Mouse (Mus musculus): ENCODE results near the gene Rcbtb2. TPM values are rescaled to one million over a fixed set of nuclear protein-coding genes. Genes with fewer than 3 reads are reported as not detected.

Gene Rcbtb2
- polyA plus RNA-seq, 1 experiment from 2014 or later, result 44.0 TPM

DNA sequence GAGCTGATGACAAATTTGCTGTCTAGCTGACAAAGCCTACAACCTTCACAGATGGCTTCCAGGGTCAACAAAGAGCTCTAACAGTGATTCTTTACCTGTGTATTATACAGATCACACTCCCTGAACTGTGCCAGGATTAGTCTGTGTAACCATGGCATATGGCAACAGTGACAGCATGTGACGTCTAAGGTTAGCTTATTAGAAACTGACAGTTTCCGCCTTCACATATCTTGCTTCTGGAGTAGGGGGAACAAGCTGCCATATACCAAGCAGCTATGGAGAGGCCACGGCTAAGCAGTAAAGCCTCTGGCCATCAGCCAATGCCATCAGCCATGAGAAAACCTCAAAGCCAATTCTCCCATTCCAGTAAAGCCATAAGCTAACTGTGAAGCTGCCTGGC lies 103.5 kb downstream of the Rcbtb2 start:
- no peak overlapping the region for H3K9ac ChIP-seq (ENCODE audit: low read length)
- H3K4me3 ChIP-seq (ENCODE audit: low read depth, low read length), result no peak overlapping the region
- no peaks in the 10 kb centered on the region for H3K4me1 ChIP-seq (replicated peaks; ENCODE audit: control insufficient read depth, insufficient read depth)
- no peaks in the 10 kb centered on the region for H3K36me3 ChIP-seq (ENCODE audit: control insufficient read depth, insufficient read depth, low read length)
- H3K9me3 ChIP-seq (ENCODE audit: control insufficient read depth, low read length), result no peaks in the 10 kb centered on the region
- TF ChIP-seq CTCF (IDR thresholded peaks at IDR 0.05; ENCODE audit: low read depth) (no peak), EP300 (optimal IDR thresholded peaks at IDR 0.05) (no peak)
- WGBS, result 44% methylated on average over 3 of the region's 3 CpGs
- H3K4me2 ChIP-seq (replicated peaks; ENCODE audit: low read depth), result no peak overlapping the region
- no peak for DNase-seq (ENCODE audit: low spot score)
- 0 out of 2 replicates have a peak overlapping the region, but pooled peaks have one; percentile 45 for H3K27ac ChIP-seq (replicated peaks)
- no peak for ATAC-seq (ENCODE audit: low FRiP score, low TSS enrichment)
- no peaks in the 10 kb centered on the region for H3K27me3 ChIP-seq (ENCODE audit: control insufficient read depth, insufficient read depth, low read length)

DNA sequence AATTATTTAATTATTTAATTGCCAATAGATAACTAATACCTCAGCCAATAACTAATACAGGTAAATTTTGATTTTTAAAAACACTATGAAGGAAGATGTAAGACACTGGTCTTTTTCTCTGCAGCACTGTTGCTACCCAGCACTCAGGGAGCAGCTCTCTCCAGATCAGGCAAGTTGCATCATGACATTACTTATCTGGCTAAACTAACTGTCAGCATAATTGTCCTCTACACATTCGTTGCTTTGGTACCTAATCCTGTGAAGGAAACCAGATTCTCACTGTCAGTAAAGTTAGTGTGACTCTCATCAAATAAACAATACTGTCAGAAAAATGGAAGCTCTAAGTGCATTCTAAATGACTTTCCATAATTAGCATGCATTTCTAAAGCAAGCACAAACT lies 104.0 kb downstream of the Rcbtb2 start:
- WGBS, result 9% methylated on average over 1 of the region's 1 CpGs
- no peak overlapping the region for H3K4me3 ChIP-seq (ENCODE audit: low read depth, low read length)

DNA sequence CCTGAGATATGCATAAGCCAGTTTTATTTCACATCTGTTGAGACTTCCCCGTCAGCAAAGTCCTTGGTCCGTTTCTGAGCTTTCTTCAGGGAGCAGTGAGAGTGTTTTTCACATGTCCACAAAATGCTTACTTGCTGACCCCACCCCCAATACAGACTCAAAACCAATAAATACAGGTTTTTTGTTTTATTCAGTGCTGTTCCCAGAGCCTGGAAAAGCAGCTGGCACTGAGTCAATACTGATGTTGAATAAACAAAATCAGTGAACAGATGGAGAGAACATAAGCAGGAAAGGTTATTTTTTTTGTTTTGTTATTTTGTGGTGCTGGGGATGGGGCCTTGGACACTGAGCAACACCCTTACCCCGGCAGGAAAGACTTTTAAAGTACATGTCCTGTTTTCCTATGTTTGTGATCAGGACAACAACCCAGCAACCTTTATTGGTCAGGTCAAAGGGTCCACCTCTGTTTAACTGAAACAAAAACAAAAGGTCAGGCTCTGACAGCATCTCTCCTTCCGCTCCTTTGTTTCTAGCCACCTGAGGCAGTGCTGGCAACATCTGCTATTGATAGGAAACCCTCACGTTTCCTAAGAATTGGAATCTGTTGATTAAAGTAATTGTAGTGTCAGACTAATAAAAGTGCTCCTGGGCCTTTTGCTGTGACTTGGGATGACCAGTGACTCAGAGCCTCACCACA lies 108.6 kb downstream of the Rcbtb2 start:
- TF ChIP-seq CTCF (IDR thresholded peaks at IDR 0.05; ENCODE audit: low read depth) (no peak), EP300 (optimal IDR thresholded peaks at IDR 0.05) (no peak)
- Histone ChIP-seq H3K27ac (replicated peaks) (0 out of 2 replicates have a peak overlapping the region, but pooled peaks have one; percentile 8), H3K9me3 (ENCODE audit: control insufficient read depth, low read length) (no peaks in the 10 kb centered on the region), H3K4me2 (replicated peaks; ENCODE audit: low read depth) (no peak overlapping the region), H3K27me3 (ENCODE audit: control insufficient read depth, insufficient read depth, low read length) (no peaks in the 10 kb centered on the region), H3K4me3 (ENCODE audit: low read depth, low read length) (no peak overlapping the region), H3K4me1 (replicated peaks; ENCODE audit: control insufficient read depth, insufficient read depth) (peaks cover 3% of the 10 kb centered on the region), H3K9ac (ENCODE audit: low read length) (no peak overlapping the region), H3K36me3 (ENCODE audit: control insufficient read depth, insufficient read depth, low read length) (no peaks in the 10 kb centered on the region)
- DNase-seq (ENCODE audit: low spot score) (no peak), ATAC-seq (ENCODE audit: low FRiP score, low TSS enrichment) (no peak)
- WGBS, result 32% methylated on average over 5 of the region's 5 CpGs

More for the DNA sequence above, 104.0 kb downstream of the Rcbtb2 start:
- DNase-seq (ENCODE audit: low spot score) (no peak), ATAC-seq (ENCODE audit: low FRiP score, low TSS enrichment) (peak; percentile 60; the same call in 1 of the 2 replicates)
- no peaks in the 10 kb centered on the region for H3K36me3 ChIP-seq (ENCODE audit: control insufficient read depth, insufficient read depth, low read length)
- no peaks in the 10 kb centered on the region for H3K27me3 ChIP-seq (ENCODE audit: control insufficient read depth, insufficient read depth, low read length)
- no peaks in the 10 kb centered on the region for H3K4me1 ChIP-seq (replicated peaks; ENCODE audit: control insufficient read depth, insufficient read depth)
- no peak overlapping the region for H3K9ac ChIP-seq (ENCODE audit: low read length)
- TF ChIP-seq EP300 (optimal IDR thresholded peaks at IDR 0.05) (no peak), CTCF (IDR thresholded peaks at IDR 0.05; ENCODE audit: low read depth) (no peak)
- no peaks in the 10 kb centered on the region for H3K9me3 ChIP-seq (ENCODE audit: control insufficient read depth, low read length)
- H3K4me2 ChIP-seq (replicated peaks; ENCODE audit: low read depth), result no peak overlapping the region
- H3K27ac ChIP-seq (replicated peaks), result 0 out of 2 replicates have a peak overlapping the region, but pooled peaks have one; percentile 18

GRCm38 (mm10) chr14:73234468-73235031 lies 111.7 kb downstream of the Rcbtb2 start:
- ATAC-seq (ENCODE audit: low FRiP score, low TSS enrichment), result no peak
- peak overlapping the region; percentile 69 for H3K27ac ChIP-seq (replicated peaks)

DNA sequence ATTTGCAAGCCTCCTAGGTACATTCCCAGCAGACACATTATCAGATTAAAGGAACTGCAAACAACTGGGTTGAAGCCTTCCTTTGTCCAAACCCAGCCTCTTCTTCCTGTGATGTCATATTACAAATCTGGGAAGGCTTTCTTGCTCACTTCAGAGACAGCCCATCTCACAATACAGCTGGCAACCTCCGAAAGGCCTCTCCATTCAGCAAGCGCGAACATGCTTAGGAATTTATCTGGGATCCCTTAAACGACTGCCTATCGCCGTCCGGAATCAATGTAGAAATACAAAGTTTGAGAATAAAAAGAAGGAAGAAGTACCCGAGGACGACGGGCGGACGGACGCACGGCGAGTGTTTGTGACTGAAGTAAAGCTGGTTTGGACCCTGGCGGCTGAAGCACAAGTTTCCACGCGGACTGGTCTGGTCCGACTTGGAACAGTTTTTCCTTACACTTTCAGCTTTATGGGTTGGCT lies 115.0 kb downstream of the Rcbtb2 start, which contains the start of gene Lpar6:
Lpar6 (plus strand) TSS at position 48 of the 474 bp plus-strand sequence.
- Histone ChIP-seq H3K27ac (replicated peaks) (peak within 1 kb of the TSS; percentile 90), H3K4me1 (replicated peaks; ENCODE audit: control insufficient read depth, insufficient read depth) (peaks cover 3% of the 10 kb centered on the region), H3K36me3 (ENCODE audit: control insufficient read depth, insufficient read depth, low read length) (no peaks in the 10 kb centered on the region), H3K9me3 (ENCODE audit: control insufficient read depth, low read length) (no peaks in the 10 kb centered on the region), H3K27me3 (ENCODE audit: control insufficient read depth, insufficient read depth, low read length) (no peaks in the 10 kb centered on the region), H3K9ac (ENCODE audit: low read length) (peak within 1 kb of the TSS; percentile 70), H3K4me2 (replicated peaks; ENCODE audit: low read depth) (peak within 1 kb of the TSS; percentile 63), H3K4me3 (ENCODE audit: low read depth, low read length) (peak within 1 kb of the TSS; percentile 54)
- peak; percentile 92 for ATAC-seq (ENCODE audit: low FRiP score, low TSS enrichment)
- WGBS, result under 1% methylated on average over 19 of the region's 19 CpGs
- DNase-seq (ENCODE audit: low spot score), result peak; percentile 65
- no peak for TF ChIP-seq CTCF (IDR thresholded peaks at IDR 0.05; ENCODE audit: low read depth)
- TF ChIP-seq EP300 (optimal IDR thresholded peaks at IDR 0.05), result no peak

More at GRCm38 (mm10) chr14:73234468-73235031, 111.7 kb downstream of the Rcbtb2 start:
- H3K36me3 ChIP-seq (ENCODE audit: control insufficient read depth, insufficient read depth, low read length), result no peaks in the 10 kb centered on the region
- H3K4me1 ChIP-seq (replicated peaks; ENCODE audit: control insufficient read depth, insufficient read depth), result peaks cover 3% of the 10 kb centered on the region
- no peak overlapping the region for H3K4me3 ChIP-seq (ENCODE audit: low read depth, low read length)
- DNase-seq (ENCODE audit: low spot score), result no peak
- H3K9me3 ChIP-seq (ENCODE audit: control insufficient read depth, low read length), result no peaks in the 10 kb centered on the region
- 26% methylated on average over 2 of the region's 2 CpGs for WGBS
- TF ChIP-seq EP300 (optimal IDR thresholded peaks at IDR 0.05) (no peak), CTCF (IDR thresholded peaks at IDR 0.05; ENCODE audit: low read depth) (no peak)
- no peaks in the 10 kb centered on the region for H3K27me3 ChIP-seq (ENCODE audit: control insufficient read depth, insufficient read depth, low read length)
- H3K9ac ChIP-seq (ENCODE audit: low read length), result no peak overlapping the region
- H3K4me2 ChIP-seq (replicated peaks; ENCODE audit: low read depth), result no peak overlapping the region

Measured in stomach, postnatal 0 days (tissue).